Mouse (Mus musculus) liver, adult 2 months (tissue): ENCODE measurements at regions not wholly inside any gene's neighbourhood (a gene's known extent, or its start where the extent isn't known, plus 50 kb on each side); places are given as distances from the start of the nearest gene placed in this dataset.

Source experiments
- DNase-seq: peaks from one replicate; pipeline ENCODE4 v3.0.0-alpha.2; 2011; ENCODE audit warnings: low read depth, low spot score; ENCODE audit errors: extremely low read depth
- H3K27ac ChIP-seq: fragments of 200-500 bp; replicated peaks from 2 replicates; pipeline ENCODE4 v1.5.1; 2012; ENCODE audit warnings: low read depth, mild to moderate bottlenecking, control low read depth, inconsistent platforms, low read length; ENCODE audit not compliant: insufficient read depth
- H3K27me3 ChIP-seq: fragments of 200-500 bp; 2 replicates; pipeline ENCODE4 v1.6.1; 2012; ENCODE audit warnings: mild to moderate bottlenecking, moderate library complexity, low read length, inconsistent platforms; ENCODE audit not compliant: control insufficient read depth, insufficient read depth
- H3K36me3 ChIP-seq: fragments of 200-500 bp; 2 replicates; pipeline ENCODE4 v1.6.1; 2012; ENCODE audit warnings: low read length, inconsistent platforms; ENCODE audit not compliant: control insufficient read depth, insufficient read depth
- H3K4me1 ChIP-seq: fragments of 200-500 bp; 2 replicates; pipeline ENCODE4 v1.6.1; 2011; ENCODE audit warnings: low read length; ENCODE audit not compliant: control insufficient read depth, insufficient read depth
- H3K4me3 ChIP-seq: fragments of 200-500 bp; 2 replicates; pipeline ENCODE4 v1.5.1; 2011; ENCODE audit warnings: low read depth, mild to moderate bottlenecking, control low read depth, low read length, moderate library complexity; ENCODE audit not compliant: insufficient read depth
- H3K79me2 ChIP-seq: fragments of 200-500 bp; 2 replicates; pipeline ENCODE4 v1.6.1; 2012; ENCODE audit warnings: inconsistent platforms, mild to moderate bottlenecking, low read length, moderate library complexity; ENCODE audit not compliant: control insufficient read depth, insufficient read depth
- H3K9ac ChIP-seq: fragments of 200-500 bp; 2 replicates; pipeline ENCODE4 v1.6.1; 2012; ENCODE audit warnings: low read depth, mild to moderate bottlenecking, control low read depth, inconsistent platforms, low read length
- CTCF ChIP-seq: fragments of 200-500 bp; IDR thresholded peaks from 2 replicates; pipeline ENCODE4 v1.5.1; 2011; ENCODE audit warnings: low read depth, low read length, control low read depth
- POLR2A ChIP-seq: fragments of 200-500 bp; IDR thresholded peaks from 2 replicates; pipeline ENCODE4 v1.6.1; 2011; ENCODE audit warnings: low read length, control low read depth; ENCODE audit not compliant: insufficient read depth; ENCODE audit errors: extremely low read depth
- WGBS: fragments of 180-500 bp; shearing (Covaris S2); methylation state at CpG from one replicate; pipeline ENCODE4 v1.1.7; 2018; 5-methylcytosine and 5-hydroxymethylcytosine counted together

- H3K4me1 ChIP-seq, result no peaks in the 10 kb centered on the region
- H3K79me2 ChIP-seq, result no peaks in the 10 kb centered on the region
- WGBS, result 66% methylated on average over 2 of the region's 2 CpGs
- H3K9ac ChIP-seq, result no peak overlapping the region
- TF ChIP-seq POLR2A, result no peak
- TF ChIP-seq CTCF, result no peak
- H3K27ac ChIP-seq, result no peak overlapping the region
- no peaks in the 10 kb centered on the region for H3K36me3 ChIP-seq
- no peak for DNase-seq
- no peak overlapping the region for H3K4me3 ChIP-seq
- no peaks in the 10 kb centered on the region for H3K27me3 ChIP-seq
Measured at GRCm38 (mm10) chr5:133743606-133744005, 355.9 kb upstream of the Castor2 start.

GRCm38 (mm10) chr5:133731871-133732270 lies 367.6 kb upstream of the Castor2 start:
- WGBS, result 81% methylated on average over 4 of the region's 4 CpGs
- Histone ChIP-seq H3K27ac (no peak overlapping the region), H3K9ac (no peak overlapping the region), H3K4me1 (no peaks in the 10 kb centered on the region), H3K79me2 (no peaks in the 10 kb centered on the region), H3K36me3 (no peaks in the 10 kb centered on the region), H3K4me3 (no peak overlapping the region), H3K27me3 (no peaks in the 10 kb centered on the region)
- TF ChIP-seq POLR2A (no peak), CTCF (no peak)
- DNase-seq, result no peak

- Histone ChIP-seq H3K4me3 (no peak overlapping the region), H3K79me2 (no peaks in the 10 kb centered on the region), H3K36me3 (no peaks in the 10 kb centered on the region), H3K9ac (no peak overlapping the region), H3K4me1 (no peaks in the 10 kb centered on the region), H3K27ac (no peak overlapping the region), H3K27me3 (no peaks in the 10 kb centered on the region)
- 65% methylated on average over 10 of the region's 10 CpGs for WGBS
- no peak for TF ChIP-seq CTCF
- no peak for DNase-seq
Measured at GRCm38 (mm10) chr5:133718187-133719078, 381.1 kb upstream of the Castor2 start.

- DNase-seq, result no peak
- no peak overlapping the region for H3K9ac ChIP-seq
- H3K36me3 ChIP-seq, result no peaks in the 10 kb centered on the region
- WGBS, result 88% methylated on average over 1 of the region's 1 CpGs
- H3K27ac ChIP-seq, result no peak overlapping the region
- no peaks in the 10 kb centered on the region for H3K79me2 ChIP-seq
- no peaks in the 10 kb centered on the region for H3K27me3 ChIP-seq
- TF ChIP-seq POLR2A (no peak), CTCF (no peak)
- H3K4me3 ChIP-seq, result no peak overlapping the region
- H3K4me1 ChIP-seq, result no peaks in the 10 kb centered on the region
Measured at GRCm38 (mm10) chr5:133715830-133716229, 383.7 kb upstream of the Castor2 start.

- no peak for TF ChIP-seq CTCF
- no peak for TF ChIP-seq POLR2A
- WGBS, result 44% methylated on average over 3 of the region's 3 CpGs
- Histone ChIP-seq H3K27me3 (no peaks in the 10 kb centered on the region), H3K9ac (no peak overlapping the region), H3K4me1 (no peaks in the 10 kb centered on the region), H3K4me3 (no peak overlapping the region), H3K27ac (no peak overlapping the region), H3K36me3 (no peaks in the 10 kb centered on the region), H3K79me2 (no peaks in the 10 kb centered on the region)
- DNase-seq, result no peak
Measured at GRCm38 (mm10) chr5:133712652-133713051, 386.9 kb upstream of the Castor2 start.

- Histone ChIP-seq H3K4me1 (no peaks in the 10 kb centered on the region), H3K36me3 (no peaks in the 10 kb centered on the region), H3K9ac (no peak overlapping the region), H3K79me2 (no peaks in the 10 kb centered on the region), H3K27ac (no peak overlapping the region), H3K4me3 (no peak overlapping the region), H3K27me3 (no peaks in the 10 kb centered on the region)
- no peak for TF ChIP-seq POLR2A
- TF ChIP-seq CTCF, result no peak
- no peak for DNase-seq
- WGBS, result 74% methylated on average over 8 of the region's 8 CpGs
Measured at GRCm38 (mm10) chr5:133708881-133709280, 390.6 kb upstream of the Castor2 start.
